Mouse (Mus musculus) midbrain, embryonic 10.5 days (tissue): ENCODE results near the gene Ephx1. TPM values are rescaled to one million over a fixed set of nuclear protein-coding genes. Genes with fewer than 3 reads are reported as not detected.
A peak's percentile ranks its signal among the peaks of the same experiment; 100 is the strongest.
"Not testable (repeated sequence)": the region's sequence is repeated elsewhere in the genome, so short reads cannot be mapped to it uniquely, and the experiment has no call there.

ENCODE experiments used
- DNase-seq: peaks from one replicate; pipeline ENCODE4 v3.0.0-alpha.2; 2017; ENCODE audit warnings: low spot score
- H3K27ac ChIP-seq: fragments of 300-500 bp; sonication (generic); replicated peaks from 2 replicates; pipeline ENCODE4 v1.5.1; 2016; ENCODE audit warnings: mild to moderate bottlenecking
- H3K27me3 ChIP-seq: fragments of 300-500 bp; sonication (generic); 2 replicates; pipeline ENCODE4 v1.6.1; 2016; ENCODE audit warnings: low read depth, mild to moderate bottlenecking; ENCODE audit not compliant: poor library complexity, severe bottlenecking
- H3K36me3 ChIP-seq: fragments of 300-500 bp; sonication (generic); 2 replicates; pipeline ENCODE4 v1.6.1; 2016; ENCODE audit warnings: mild to moderate bottlenecking, moderate library complexity
- H3K4me1 ChIP-seq: fragments of 300-500 bp; sonication (generic); 2 replicates; pipeline ENCODE4 v1.6.1; 2016
- H3K4me3 ChIP-seq: fragments of 300-500 bp; sonication (generic); 2 replicates; pipeline ENCODE4 v1.5.1; 2016; ENCODE audit warnings: mild to moderate bottlenecking, moderate library complexity
- H3K9me3 ChIP-seq: fragments of 300-500 bp; sonication (generic); replicated peaks from 2 replicates; pipeline ENCODE4 v1.6.1; 2016; ENCODE audit warnings: mild to moderate bottlenecking
- WGBS: fragments of 180-500 bp; shearing (Covaris S2); methylation state at CpG from one replicate; pipeline ENCODE4 v1.1.7; 2016; 5-methylcytosine and 5-hydroxymethylcytosine counted together
- polyA plus RNA-seq: library from polyadenylated mRNA; unstranded; fragments of >200 nt; fragmentation: Nextera tagmentation; extraction: Ambion mirVana; gene quantifications from 2 replicates; pipeline ENCODE4 v1.2.1, GENCODE M21; 2016

The Ephx1 gene
- polyA plus RNA-seq, 1 experiment from 2014 or later = 0.94 TPM

- DNase-seq, H3K36me3 ChIP-seq, H3K27ac ChIP-seq, H3K9me3 ChIP-seq, H3K27me3 ChIP-seq, H3K4me1 ChIP-seq, H3K4me3 ChIP-seq: not testable (repeated sequence)
- 92% methylated on average over 5 of the region's 5 CpGs for WGBS
Observed at GRCm38 (mm10) chr1:181035015-181035778, 14.5 kb upstream of the Ephx1 start.

- Histone ChIP-seq H3K36me3 (no peaks in the 10 kb centered on the region), H3K9me3 (no peaks in the 10 kb centered on the region), H3K27ac (no peak overlapping the region), H3K27me3 (peaks cover 19% of the 10 kb centered on the region), H3K4me1 (peaks cover 4% of the 10 kb centered on the region), H3K4me3 (no peak overlapping the region)
- 17% methylated on average over 1 of the region's 1 CpGs for WGBS
- peak; percentile 31 for DNase-seq
Observed at GRCm38 (mm10) chr1:181022265-181022664, 1.6 kb upstream of the Ephx1 start.

GRCm38 (mm10) chr1:181021488-181021865 is 773 bp upstream of the Ephx1 start:
- Histone ChIP-seq H3K4me1 (peaks cover 12% of the 10 kb centered on the region), H3K36me3 (no peaks in the 10 kb centered on the region), H3K27me3 (peaks cover 27% of the 10 kb centered on the region), H3K27ac (no peak overlapping the region), H3K4me3 (no peak overlapping the region), H3K9me3 (no peaks in the 10 kb centered on the region)
- DNase-seq = no peak
- WGBS = 80% methylated on average over 7 of the region's 7 CpGs

- peaks cover 23% of the 10 kb centered on the region for H3K4me1 ChIP-seq
- no peaks in the 10 kb centered on the region for H3K9me3 ChIP-seq
- no peaks in the 10 kb centered on the region for H3K36me3 ChIP-seq
- peaks cover 40% of the 10 kb centered on the region for H3K27me3 ChIP-seq
- H3K4me3 ChIP-seq = no peak overlapping the region; the same call in 1 of the 2 replicates
- H3K27ac ChIP-seq = no peak overlapping the region
- no peak for DNase-seq
- WGBS = 78% methylated on average over 13 of the region's 13 CpGs
Observed at GRCm38 (mm10) chr1:181017890-181018420, 2.7 kb downstream of the Ephx1 start.

GRCm38 (mm10) chr1:181017212-181017711 is 3.4 kb downstream of the Ephx1 start:
- no peaks in the 10 kb centered on the region for H3K36me3 ChIP-seq
- H3K27me3 ChIP-seq = peaks cover 40% of the 10 kb centered on the region
- H3K27ac ChIP-seq = peak overlapping the region; percentile 53; the same call in 1 of the 2 replicates
- H3K4me1 ChIP-seq = peaks cover 23% of the 10 kb centered on the region
- DNase-seq = peak; percentile 78
- peak overlapping the region; percentile 69 for H3K4me3 ChIP-seq
- H3K9me3 ChIP-seq = no peaks in the 10 kb centered on the region
- WGBS = 0% methylated on average over 22 of the region's 22 CpGs

- peak overlapping the region; percentile 69 for H3K4me3 ChIP-seq
- WGBS = 9% methylated on average over 21 of the region's 21 CpGs
- H3K27ac ChIP-seq = peak overlapping the region; percentile 53; the same call in 1 of the 2 replicates
Observed at GRCm38 (mm10) chr1:181016532-181017131, 4.1 kb downstream of the Ephx1 start.

GRCm38 (mm10) chr1:181016045-181016444 is 4.7 kb downstream of the Ephx1 start:
- Histone ChIP-seq H3K27me3 (peaks cover 40% of the 10 kb centered on the region), H3K36me3 (no peaks in the 10 kb centered on the region), H3K27ac (no peak overlapping the region), H3K4me1 (peaks cover 23% of the 10 kb centered on the region), H3K9me3 (no peaks in the 10 kb centered on the region), H3K4me3 (peak overlapping the region; percentile 69)
- no peak for DNase-seq
- WGBS = 88% methylated on average over 4 of the region's 4 CpGs

More at GRCm38 (mm10) chr1:181016532-181017131, 4.1 kb downstream of the Ephx1 start:
- Histone ChIP-seq H3K9me3 (no peaks in the 10 kb centered on the region), H3K4me1 (peaks cover 23% of the 10 kb centered on the region), H3K36me3 (no peaks in the 10 kb centered on the region), H3K27me3 (peaks cover 40% of the 10 kb centered on the region)
- peak; percentile 46 for DNase-seq

GRCm38 (mm10) chr1:181015558-181015957 is 5.1 kb downstream of the Ephx1 start:
- no peak for DNase-seq
- H3K4me1 ChIP-seq = peaks cover 23% of the 10 kb centered on the region

GRCm38 (mm10) chr1:181014731-181015500 is 5.8 kb downstream of the Ephx1 start:
- WGBS = 80% methylated on average over 6 of the region's 6 CpGs
- no peak overlapping the region; the same call in 1 of the 2 replicates for H3K27ac ChIP-seq
- H3K36me3 ChIP-seq = no peaks in the 10 kb centered on the region
- no peak overlapping the region for H3K4me3 ChIP-seq
- no peaks in the 10 kb centered on the region for H3K9me3 ChIP-seq
- DNase-seq = no peak
- H3K4me1 ChIP-seq = peaks cover 27% of the 10 kb centered on the region
- peaks cover 40% of the 10 kb centered on the region for H3K27me3 ChIP-seq

More at GRCm38 (mm10) chr1:181015558-181015957, 5.1 kb downstream of the Ephx1 start:
- H3K27ac ChIP-seq = no peak overlapping the region; the same call in 1 of the 2 replicates
- no peaks in the 10 kb centered on the region for H3K9me3 ChIP-seq
- H3K4me3 ChIP-seq = no peak overlapping the region
- H3K27me3 ChIP-seq = peaks cover 40% of the 10 kb centered on the region
- H3K36me3 ChIP-seq = no peaks in the 10 kb centered on the region

GRCm38 (mm10) chr1:181013446-181013845 is 7.3 kb downstream of the Ephx1 start:
- Histone ChIP-seq H3K4me3 (no peak overlapping the region), H3K36me3 (no peaks in the 10 kb centered on the region), H3K27ac (no peak overlapping the region), H3K27me3 (peaks cover 31% of the 10 kb centered on the region), H3K9me3 (no peaks in the 10 kb centered on the region), H3K4me1 (peaks cover 27% of the 10 kb centered on the region)
- no peak for DNase-seq
- 76% methylated on average over 6 of the region's 6 CpGs for WGBS

GRCm38 (mm10) chr1:181012416-181012815 is 8.3 kb downstream of the Ephx1 start:
- H3K4me3 ChIP-seq = no peak overlapping the region
- peaks cover 20% of the 10 kb centered on the region for H3K27me3 ChIP-seq
- 84% methylated on average over 3 of the region's 3 CpGs for WGBS
- H3K4me1 ChIP-seq = peaks cover 25% of the 10 kb centered on the region
- no peaks in the 10 kb centered on the region for H3K36me3 ChIP-seq
- no peak overlapping the region for H3K27ac ChIP-seq
- no peaks in the 10 kb centered on the region for H3K9me3 ChIP-seq
- DNase-seq = no peak

- H3K27ac ChIP-seq = no peak overlapping the region
- H3K9me3 ChIP-seq = no peaks in the 10 kb centered on the region
- H3K4me1 ChIP-seq = peaks cover 17% of the 10 kb centered on the region
- no peak overlapping the region for H3K4me3 ChIP-seq
- H3K36me3 ChIP-seq = no peaks in the 10 kb centered on the region
- 68% methylated on average over 5 of the region's 5 CpGs for WGBS
- peaks cover 14% of the 10 kb centered on the region for H3K27me3 ChIP-seq
- no peak for DNase-seq
Observed at GRCm38 (mm10) chr1:181011601-181012000, 9.1 kb downstream of the Ephx1 start.
